Mouse (Mus musculus) embryo, embryonic 11 days (tissue): ENCODE measurements around the gene Nr2f6.
"Not testable (repeated sequence)": the region's sequence is repeated elsewhere in the genome, so short reads cannot be mapped to it uniquely, and the experiment has no call there.

Source experiments
- DNase-seq: peaks from one replicate; pipeline ENCODE4 v3.0.0-alpha.2; 2015

Gene Nr2f6

DNA sequence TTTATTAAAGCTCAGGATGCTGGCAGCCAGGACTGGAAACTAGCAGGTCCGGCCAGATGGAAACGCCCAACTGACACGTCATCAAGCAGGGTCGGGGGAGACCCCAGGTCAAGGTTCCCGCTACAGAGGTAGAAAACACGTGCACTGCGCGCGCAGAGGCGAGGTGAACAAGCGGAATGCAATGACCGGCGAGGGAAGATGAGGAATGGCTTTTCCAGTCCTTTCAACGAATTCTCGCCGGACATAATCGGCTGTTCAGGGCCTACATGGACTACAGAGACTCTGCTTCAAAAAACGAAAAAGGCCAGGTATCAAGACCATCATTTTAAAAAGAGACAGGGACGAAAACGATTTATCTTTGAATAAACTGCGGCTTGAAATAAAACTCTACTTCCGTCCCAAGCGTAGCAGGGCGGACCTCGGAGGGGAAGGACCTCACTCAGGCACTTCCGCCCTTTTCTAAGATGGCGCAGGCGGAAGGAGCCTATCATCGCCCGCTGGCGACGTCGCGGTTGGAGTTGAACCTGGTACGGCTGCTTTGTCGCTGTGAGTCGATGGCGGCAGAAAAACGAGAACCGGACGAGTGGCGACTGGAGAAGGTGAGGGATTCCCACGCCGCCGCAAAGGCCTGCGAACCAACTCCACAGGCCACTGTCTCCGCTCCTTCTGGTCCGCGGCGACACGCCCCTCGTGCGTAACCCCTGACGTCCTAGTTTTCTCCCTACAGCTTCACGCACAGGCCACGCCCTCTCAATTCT, 14.8 kb downstream of the Nr2f6 start, which contains the start of gene Use1:
Gene Use1 (plus strand): TSS at position 78 of the 758 bp plus-strand sequence.
- DNase-seq, result peak; percentile 96

- DNase-seq, result no peak
Measured at GRCm38 (mm10) chr8:71358026-71358425, 23.7 kb downstream of the Nr2f6 start.

- DNase-seq, result no peak
Measured at GRCm38 (mm10) chr8:71351520-71351919, 30.2 kb downstream of the Nr2f6 start.

GRCm38 (mm10) chr8:71351117-71351516, 30.6 kb downstream of the Nr2f6 start:
- DNase-seq, result no peak

DNA sequence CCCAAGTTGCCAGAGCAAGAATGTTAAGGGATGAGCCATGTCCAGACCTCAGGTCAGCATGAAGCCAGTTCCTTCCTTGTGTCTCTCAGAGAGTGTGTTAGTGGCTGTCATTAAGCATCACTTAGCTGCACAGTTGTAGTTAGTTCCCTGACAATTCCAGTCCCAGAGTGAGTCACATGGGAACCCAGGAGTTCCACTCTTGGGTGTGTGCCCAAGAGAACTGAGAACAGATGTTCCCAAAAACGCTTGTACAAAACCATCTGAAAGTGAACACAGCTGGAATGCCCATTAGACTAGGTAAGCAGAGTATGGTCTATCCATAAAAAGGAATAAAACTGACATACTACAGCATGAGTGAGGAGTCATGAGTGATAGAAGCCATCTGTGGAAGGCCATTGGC, 35.2 kb downstream of the Nr2f6 start:
- no peak for DNase-seq

GRCm38 (mm10) chr8:71340625-71341024, 41.1 kb downstream of the Nr2f6 start:
- peak; percentile 67 for DNase-seq

GRCm38 (mm10) chr8:71337834-71338233, 43.9 kb downstream of the Nr2f6 start:
- not testable (repeated sequence) for DNase-seq

GRCm38 (mm10) chr8:71324848-71325247, 56.9 kb downstream of the Nr2f6 start:
- peak; percentile 16 for DNase-seq
